Mouse (Mus musculus) forelimb bud, embryonic 11.5 days (tissue): ENCODE measurements around the gene Rab24.
A peak's percentile ranks its signal among the peaks of the same experiment; 100 is the strongest.

Experiments
- DNase-seq: peaks from one replicate; pipeline ENCODE4 v3.0.0-alpha.2; 2012; ENCODE audit warnings: low read depth, low spot score

Rab24 gene

DNA sequence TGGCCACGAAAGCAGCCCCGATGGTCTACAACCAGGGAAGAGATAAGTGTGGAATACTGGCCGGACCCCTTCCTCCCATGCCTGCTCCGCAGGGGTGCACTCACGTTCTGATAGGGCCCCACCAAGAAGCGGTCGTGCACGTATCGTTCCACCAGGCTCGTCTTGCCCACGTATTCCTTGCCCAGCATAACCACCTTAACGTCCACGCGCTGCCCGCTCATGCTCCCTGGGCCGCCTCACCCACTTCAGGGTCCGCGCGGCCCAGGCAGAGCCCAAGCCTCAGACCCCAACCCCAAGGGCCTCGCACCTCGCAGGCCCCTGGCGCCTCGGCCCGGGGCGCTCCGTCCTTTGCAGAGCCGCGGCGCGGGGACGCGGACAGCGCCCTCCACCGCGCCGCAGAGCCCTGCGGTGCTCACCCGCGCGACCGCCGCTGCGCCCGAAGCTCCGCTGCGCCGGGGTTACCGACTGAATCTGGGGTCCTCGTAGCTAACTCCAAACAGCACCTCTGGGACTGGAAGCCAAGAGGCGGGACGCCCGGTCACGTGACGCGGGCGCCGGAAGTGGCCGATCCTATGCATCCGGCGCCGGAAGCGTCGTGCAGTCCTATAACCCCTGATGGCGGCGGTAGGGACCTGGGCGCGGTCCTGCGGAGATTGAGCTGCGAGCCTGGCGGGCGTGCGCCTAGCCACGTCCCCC, at the start of gene Rab24:
TSS of gene Rab24 (minus strand) at position 513 of the 696 bp plus-strand sequence.
- peak; percentile 84 for DNase-seq

- DNase-seq, result no peak
Measured at GRCm38 (mm10) chr13:55371007-55371681, 49.4 kb upstream of the Rab24 start.

- no peak for DNase-seq
Measured at GRCm38 (mm10) chr13:55370234-55370633, 48.5 kb upstream of the Rab24 start.

DNA sequence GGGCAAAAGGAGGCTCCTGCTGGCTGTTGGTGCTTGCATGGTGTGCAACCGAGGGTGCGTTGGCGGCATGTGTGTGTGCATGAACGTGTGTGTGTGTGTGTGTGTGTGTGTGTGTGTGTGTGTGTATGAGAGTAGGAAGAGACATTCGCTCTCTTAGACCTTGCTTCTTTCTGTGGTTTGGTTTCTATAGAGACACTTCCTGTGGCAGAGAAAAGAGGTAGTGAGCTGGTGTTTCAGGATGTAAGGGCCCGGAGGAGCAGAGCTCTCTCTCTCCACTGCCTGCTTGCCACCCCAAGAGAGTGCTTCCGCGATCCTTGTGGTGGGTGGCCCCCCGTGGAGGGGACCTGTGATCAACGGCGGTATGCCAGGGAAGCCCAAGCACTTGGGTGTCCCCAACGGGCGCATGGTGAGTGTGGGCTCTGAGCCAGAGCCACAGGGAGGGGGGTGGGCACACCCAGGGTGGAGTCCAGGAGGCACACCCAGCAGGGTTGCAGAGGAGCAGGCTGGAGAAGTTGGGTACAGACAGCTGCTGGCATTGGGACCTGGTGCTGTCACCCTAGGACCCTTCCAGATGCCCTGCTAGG, 47.9 kb upstream of the Rab24 start, which contains the start of gene Rgs14:
TSS of gene Rgs14 (plus strand) at position 202 of the 584 bp plus-strand sequence.
- no peak for DNase-seq

GRCm38 (mm10) chr13:55368401-55368800, 46.7 kb upstream of the Rab24 start:
- DNase-seq, result no peak

DNA sequence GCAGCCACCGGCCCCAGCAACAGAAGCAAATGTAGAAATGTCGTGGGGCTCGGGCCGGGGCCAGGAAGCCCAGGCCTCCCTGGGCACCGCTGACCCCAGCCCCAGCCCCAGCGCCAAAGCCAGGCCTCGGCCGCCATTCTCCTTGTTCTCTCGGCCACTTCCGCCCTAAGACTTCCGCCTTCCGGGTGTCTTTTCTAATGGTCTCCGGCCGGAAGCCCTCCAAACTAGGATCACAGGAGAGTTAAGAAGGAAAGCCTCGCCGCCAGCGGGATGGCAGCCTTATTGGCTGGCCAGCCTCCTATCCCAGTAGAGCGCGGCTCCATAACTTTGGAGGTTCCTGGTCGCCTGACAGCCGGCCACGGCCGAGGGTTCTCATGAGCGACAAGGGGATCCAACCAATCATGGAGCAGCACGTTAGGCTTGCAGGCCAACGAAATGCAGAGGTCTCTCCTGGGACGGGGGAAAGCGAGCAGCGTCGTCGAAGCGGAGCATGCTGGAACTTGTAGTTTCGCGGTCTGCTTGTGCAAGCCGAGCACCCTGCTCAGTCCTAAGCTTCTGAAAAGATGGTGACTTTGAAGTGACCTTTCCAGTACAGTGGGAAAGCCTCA, 40.8 kb upstream of the Rab24 start, which contains the start of gene Lman2:
TSS of gene Lman2 (minus strand) at position 331 of the 608 bp plus-strand sequence.
- DNase-seq, result peak; percentile 99

GRCm38 (mm10) chr13:55361974-55362452, 40.3 kb upstream of the Rab24 start:
- DNase-seq, result no peak

DNA sequence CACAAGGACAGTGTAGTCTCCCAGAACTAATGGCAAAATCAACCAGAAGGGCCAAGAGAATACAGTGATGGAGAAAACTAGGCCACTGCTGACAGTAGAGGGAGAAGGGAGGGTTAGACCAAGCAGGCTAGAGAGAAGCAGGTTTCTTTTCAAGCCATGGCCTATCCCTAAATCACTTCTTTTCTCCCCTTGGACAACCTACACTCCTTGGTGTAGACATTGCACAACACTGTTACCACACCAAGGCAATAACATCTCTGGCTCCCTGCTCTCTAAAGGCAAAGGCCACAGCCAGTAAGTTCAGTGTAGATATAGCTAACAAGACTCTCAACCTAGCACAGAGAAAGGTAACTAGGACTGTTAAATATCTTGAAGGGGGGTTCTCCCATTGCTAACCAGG, 39.4 kb upstream of the Rab24 start:
- no peak for DNase-seq

- DNase-seq, result no peak
Measured at GRCm38 (mm10) chr13:55346745-55347144, 25.0 kb upstream of the Rab24 start.

DNA sequence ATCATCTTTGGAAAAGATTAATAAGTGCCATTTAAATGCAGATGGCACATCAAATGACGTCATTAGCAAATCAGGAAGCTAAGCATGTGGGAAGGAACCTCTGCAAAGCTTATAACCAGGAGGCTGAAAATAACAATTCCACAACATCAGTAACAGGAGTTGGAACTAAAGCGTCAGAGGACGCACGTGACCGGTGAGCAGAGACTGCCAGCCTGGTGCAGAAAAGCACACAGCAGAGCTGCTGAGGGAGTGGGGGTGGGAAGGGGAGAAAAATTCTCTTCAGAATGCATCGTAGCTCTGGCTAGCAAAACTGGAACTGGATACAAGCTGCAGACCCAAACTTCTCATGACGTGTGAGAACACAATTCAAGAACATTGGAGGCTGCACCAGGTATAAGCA, 22.5 kb upstream of the Rab24 start:
- DNase-seq, result no peak

- DNase-seq, result no peak
Measured at GRCm38 (mm10) chr13:55342469-55342868, 20.7 kb upstream of the Rab24 start.

GRCm38 (mm10) chr13:55339259-55339658, 17.5 kb upstream of the Rab24 start:
- no peak for DNase-seq

- DNase-seq, result no peak
Measured at GRCm38 (mm10) chr13:55338131-55339054, 16.6 kb upstream of the Rab24 start.

GRCm38 (mm10) chr13:55337341-55337975, 15.7 kb upstream of the Rab24 start:
- no peak for DNase-seq

GRCm38 (mm10) chr13:55335701-55336100, 14.0 kb upstream of the Rab24 start:
- DNase-seq, result no peak

DNA sequence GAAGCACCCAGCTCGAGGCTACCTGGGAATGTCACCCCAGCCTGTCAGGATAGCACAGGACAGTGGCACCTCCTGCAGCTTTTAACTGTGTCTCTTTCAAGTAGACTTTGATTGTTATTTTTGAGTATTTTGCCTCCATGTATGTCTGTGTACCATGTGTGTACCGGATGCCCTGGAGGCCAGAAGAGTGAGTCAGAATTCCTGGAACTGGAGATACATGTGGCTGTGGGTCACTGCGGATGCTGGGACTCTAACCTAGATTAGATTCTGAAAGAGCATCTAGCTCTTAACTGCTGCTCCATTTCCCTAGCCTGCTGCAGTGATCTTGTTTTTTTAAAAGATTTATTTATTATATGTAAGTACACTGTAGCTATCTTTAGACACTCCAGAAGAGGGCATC, 10.6 kb upstream of the Rab24 start:
- no peak for DNase-seq

- DNase-seq, result no peak
Measured at GRCm38 (mm10) chr13:55330567-55331400, 9.0 kb upstream of the Rab24 start.

GRCm38 (mm10) chr13:55329683-55330566, 8.2 kb upstream of the Rab24 start, which contains the start of gene Mxd3:
Mxd3 (minus strand) TSS chr13:55329823.
- peak; percentile 91 for DNase-seq
